Mouse (Mus musculus): ENCODE results near the gene Gngt1. TPM values are rescaled to one million over a fixed set of nuclear protein-coding genes. Genes with fewer than 3 reads are reported as not detected.

Gene Gngt1
- total RNA-seq, 2 experiments from 2014 or later, result not detected

Other genes with a start within 250 kb of the Gngt1 start
- under 1 TPM in 1 of 2 experiments, not detected in 1; 0.30 TPM for gene Calcr, start 229.1 kb upstream of the Gngt1 start, total RNA-seq (2021)
- under 1 TPM; 0.21 to 0.35 TPM for gene Tfpi2, start 4.9 kb upstream of the Gngt1 start, total RNA-seq (2021)
- gene Gng11, start 10.1 kb downstream of the Gngt1 start, total RNA-seq (2021), result 10 to 100 TPM; 10.4 to 11.3 TPM
- gene Bet1, start 93.2 kb downstream of the Gngt1 start, total RNA-seq (2021), result 10 to 100 TPM; 19.7 to 23.6 TPM

Measured in left cerebral cortex, postnatal 14 days (tissue).